Mouse (Mus musculus): Measurements from ENCODE around the gene Srrm4.

Gene Srrm4

GRCm38 (mm10) chr5:116491794-116492420 lies 99.7 kb downstream of the Srrm4 start:
- DNase-seq (ENCODE audit: low spot score in 2 of 2) = no peak

GRCm38 (mm10) chr5:116490826-116491225 lies 100.8 kb downstream of the Srrm4 start:
- no peak for DNase-seq (ENCODE audit: low spot score in 2 of 2)

GRCm38 (mm10) chr5:116489621-116490020 lies 102.0 kb downstream of the Srrm4 start:
- no peak for DNase-seq (ENCODE audit: low spot score in 2 of 2)

- no peak for DNase-seq (ENCODE audit: low spot score in 2 of 2)
Measured at GRCm38 (mm10) chr5:116486135-116486534, 105.5 kb downstream of the Srrm4 start.

GRCm38 (mm10) chr5:116485069-116485468 lies 106.5 kb downstream of the Srrm4 start:
- no peak for DNase-seq (ENCODE audit: low spot score in 2 of 2)

- DNase-seq (ENCODE audit: low spot score in 2 of 2) = no peak
Measured at GRCm38 (mm10) chr5:116484236-116484635, 107.4 kb downstream of the Srrm4 start.

GRCm38 (mm10) chr5:116478607-116479371 lies 112.8 kb downstream of the Srrm4 start:
- no peak for DNase-seq (ENCODE audit: low spot score in 2 of 2)

- no peak for DNase-seq (ENCODE audit: low spot score in 2 of 2)
Measured at GRCm38 (mm10) chr5:116476006-116476405, 115.6 kb downstream of the Srrm4 start.

GRCm38 (mm10) chr5:116461354-116462042 lies 130.1 kb downstream of the Srrm4 start:
- DNase-seq (ENCODE audit: low spot score in 2 of 2) = no peak

- no peak for DNase-seq (ENCODE audit: low spot score in 2 of 2)
Measured at GRCm38 (mm10) chr5:116459970-116460369, 131.6 kb downstream of the Srrm4 start.

- no peak for DNase-seq (ENCODE audit: low spot score in 2 of 2)
Measured at GRCm38 (mm10) chr5:116457791-116458190, 133.8 kb downstream of the Srrm4 start.

- no peak for DNase-seq (ENCODE audit: low spot score in 2 of 2)
Measured at GRCm38 (mm10) chr5:116456796-116457515, 134.7 kb downstream of the Srrm4 start.

- peak in 1 of 2 experiments; percentile 31 for DNase-seq (ENCODE audit: low spot score in 2 of 2)
Measured at GRCm38 (mm10) chr5:116453401-116453851, 138.2 kb downstream of the Srrm4 start.

GRCm38 (mm10) chr5:116450901-116451300 lies 140.7 kb downstream of the Srrm4 start:
- DNase-seq (ENCODE audit: low spot score in 2 of 2) = no peak

- no peak for DNase-seq (ENCODE audit: low spot score in 2 of 2)
Measured at GRCm38 (mm10) chr5:116449522-116450225, 141.9 kb downstream of the Srrm4 start.

- no peak for DNase-seq (ENCODE audit: low spot score in 2 of 2)
Measured at GRCm38 (mm10) chr5:116448409-116449191, 143.0 kb downstream of the Srrm4 start.

GRCm38 (mm10) chr5:116447821-116448350 lies 143.7 kb downstream of the Srrm4 start:
- no peak for DNase-seq (ENCODE audit: low spot score in 2 of 2)

- DNase-seq (ENCODE audit: low spot score in 2 of 2) = no peak
Measured at GRCm38 (mm10) chr5:116446552-116446951, 145.1 kb downstream of the Srrm4 start.

GRCm38 (mm10) chr5:116445634-116446367 lies 145.8 kb downstream of the Srrm4 start:
- no peak for DNase-seq (ENCODE audit: low spot score in 2 of 2)
